Mouse (Mus musculus): ENCODE results near the gene Chid1.

The Chid1 gene

DNA sequence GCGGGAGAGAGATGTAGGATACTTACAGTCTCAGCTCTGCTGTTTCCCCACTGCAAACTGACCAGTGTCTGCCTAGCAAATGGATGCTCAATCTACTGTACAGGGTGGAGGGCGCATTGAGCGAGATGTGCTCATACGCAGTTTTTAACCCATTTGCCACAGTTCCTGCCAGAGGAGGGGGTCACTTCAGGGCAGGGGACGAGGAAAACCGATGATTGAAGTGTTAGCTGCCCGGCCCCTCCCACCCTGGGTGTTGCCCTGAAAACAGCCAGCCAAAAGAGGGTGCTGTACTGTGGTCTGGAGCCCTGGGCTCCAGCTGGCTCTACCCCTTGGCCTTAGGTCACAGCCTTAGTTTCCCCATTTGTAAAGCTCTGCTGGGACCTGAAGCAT is 62.7 kb downstream of the Chid1 start:
- DNase-seq (ENCODE audit: low spot score in 2 of 2), result no peak

GRCm38 (mm10) chr7:141476226-141476980 is 63.3 kb downstream of the Chid1 start:
- DNase-seq (ENCODE audit: low spot score in 2 of 2), result peak; percentile 59

DNA sequence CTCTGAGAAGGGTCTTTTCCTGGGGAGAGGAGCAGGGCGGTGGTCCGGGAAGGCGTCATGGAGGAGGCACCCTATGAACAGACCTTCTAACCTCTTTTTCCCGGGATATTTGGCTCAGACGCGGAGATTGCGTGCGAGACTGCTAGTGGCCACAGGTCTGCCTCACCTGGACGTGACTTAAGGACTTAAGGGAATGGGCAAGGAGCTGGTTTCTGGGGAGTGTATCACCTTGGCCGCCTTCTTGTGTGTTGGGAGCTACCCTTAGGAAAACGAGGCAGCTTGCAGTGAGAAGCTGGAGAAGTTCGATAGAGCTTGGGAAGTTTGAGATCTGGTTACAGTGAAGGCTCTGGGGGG is 63.9 kb downstream of the Chid1 start:
- DNase-seq (ENCODE audit: low spot score in 2 of 2), result no peak

DNA sequence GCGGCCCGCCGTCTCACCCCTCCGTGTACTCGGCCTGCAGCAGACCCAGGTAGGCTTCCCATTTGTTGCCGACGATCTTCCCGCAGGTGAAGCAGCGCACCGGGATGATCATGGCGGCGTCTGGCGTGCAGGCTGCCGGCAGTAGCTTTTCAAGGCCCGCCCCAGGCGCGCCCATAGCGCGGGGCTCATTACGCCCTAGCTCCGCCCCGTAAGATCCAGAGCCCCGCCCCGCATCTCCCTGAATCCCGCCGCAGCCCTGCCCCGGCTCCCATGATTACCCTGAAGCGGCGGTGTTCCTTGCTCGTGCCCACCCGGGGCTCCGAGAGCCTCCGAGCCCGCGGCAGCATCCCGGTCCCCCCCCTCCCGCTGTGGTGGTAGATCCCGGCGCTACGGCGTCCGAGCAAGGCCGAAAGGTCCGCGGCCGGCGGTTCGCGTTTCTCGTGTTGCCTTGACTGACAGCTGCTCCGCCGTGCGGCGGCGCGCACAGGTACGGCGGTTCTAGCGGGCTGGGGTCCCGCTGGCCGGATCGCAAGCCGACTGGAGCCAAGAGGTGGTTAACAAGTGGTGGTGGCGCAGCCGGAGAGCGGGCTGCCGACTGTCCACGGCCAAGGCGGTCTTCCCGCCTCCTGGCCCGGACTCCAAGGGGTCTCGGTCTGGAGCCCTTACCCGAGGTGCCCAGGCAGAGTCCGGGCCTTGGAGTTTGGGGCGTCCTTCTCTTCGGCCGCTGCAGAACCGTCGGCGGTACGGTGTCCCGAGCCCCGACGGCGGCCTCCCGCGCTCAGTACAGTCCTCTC is 64.4 kb downstream of the Chid1 start, which contains the start of the genes Polr2l and Tspan4:
Gene Polr2l, minus strand, starts transcription at position 122 of the 794 bp plus-strand sequence.
Gene Tspan4, plus strand, starts transcription at position 230 of the 794 bp plus-strand sequence.
- DNase-seq (ENCODE audit: low spot score in 2 of 2), result peak; percentile 76 to 79

- DNase-seq (ENCODE audit: low spot score in 2 of 2), result no peak
Measured at GRCm38 (mm10) chr7:141474160-141474559, 65.5 kb downstream of the Chid1 start.

DNA sequence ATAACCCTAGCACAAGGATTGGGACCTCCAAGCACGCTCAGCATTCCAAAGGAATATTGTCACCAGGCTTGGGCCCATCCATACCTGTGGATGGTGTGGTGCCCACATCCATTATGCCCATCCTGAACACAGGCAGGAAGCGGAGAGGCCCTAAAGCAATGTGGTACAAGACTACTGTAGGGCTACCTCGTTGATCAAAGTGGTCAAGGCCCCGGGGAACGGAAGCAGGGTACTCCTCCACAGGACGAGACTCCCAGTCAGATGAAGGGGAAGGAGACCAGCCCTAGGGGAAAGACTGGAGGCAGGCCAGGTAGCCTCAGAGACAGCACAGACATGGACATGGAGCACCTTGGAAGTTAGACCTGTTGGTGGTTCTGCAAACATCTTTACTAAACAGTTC is 66.9 kb downstream of the Chid1 start:
- no peak for DNase-seq (ENCODE audit: low spot score in 2 of 2)

DNA sequence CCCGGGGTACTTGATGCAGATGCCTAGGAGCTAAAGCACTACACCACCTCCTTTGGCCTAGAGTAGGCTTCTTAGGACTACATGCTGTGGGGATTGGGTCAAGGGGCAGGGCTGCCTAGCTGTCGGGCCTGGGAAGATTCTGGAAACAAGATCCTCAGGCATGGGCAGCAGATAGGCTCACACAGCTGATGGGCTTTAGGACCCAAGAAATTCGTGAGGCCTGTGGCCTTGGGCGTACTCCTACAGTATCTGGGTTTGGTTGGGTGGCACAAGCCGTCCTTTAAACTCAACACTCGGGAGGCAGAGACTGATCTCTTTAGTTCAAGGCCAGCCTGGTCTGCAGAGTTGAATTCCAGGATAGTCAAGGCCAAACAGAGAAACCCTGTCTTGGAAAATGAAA is 67.4 kb downstream of the Chid1 start:
- no peak for DNase-seq (ENCODE audit: low spot score in 2 of 2)

DNA sequence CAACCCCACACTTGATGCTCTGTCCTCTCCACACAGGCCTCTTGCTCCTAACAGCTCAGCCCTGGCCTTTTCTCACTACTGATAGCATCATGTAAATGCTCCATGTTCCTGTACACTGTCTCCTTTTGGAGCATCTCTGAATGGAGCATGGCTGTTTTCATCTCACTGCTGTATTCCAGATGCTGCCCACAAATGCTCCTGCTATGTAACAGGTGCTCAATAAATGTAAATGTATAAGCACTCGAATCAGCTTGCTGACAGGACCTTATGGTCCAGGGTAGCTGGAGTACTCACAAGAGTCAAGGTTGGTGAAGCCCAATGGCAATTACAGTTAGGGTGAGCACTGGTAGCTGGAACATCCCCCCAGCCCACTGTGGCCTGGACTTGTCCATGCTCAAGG is 68.4 kb downstream of the Chid1 start:
- no peak for DNase-seq (ENCODE audit: low spot score in 2 of 2)

DNA sequence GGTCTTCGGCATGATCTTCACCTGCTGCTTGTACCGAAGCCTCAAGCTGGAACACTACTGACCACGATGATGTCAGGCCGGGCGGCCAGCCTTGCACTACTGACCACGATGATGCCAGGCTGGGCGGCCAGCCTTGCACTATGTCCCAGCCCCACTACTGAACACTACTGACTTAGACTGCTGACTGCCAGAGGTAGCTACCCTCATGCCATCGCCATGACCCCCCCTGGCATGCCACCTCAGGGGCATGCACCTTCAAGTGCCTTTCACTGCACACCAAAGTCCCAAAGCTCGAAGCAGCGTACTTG is 69.1 kb downstream of the Chid1 start:
- no peak for DNase-seq (ENCODE audit: low spot score in 2 of 2)

DNA sequence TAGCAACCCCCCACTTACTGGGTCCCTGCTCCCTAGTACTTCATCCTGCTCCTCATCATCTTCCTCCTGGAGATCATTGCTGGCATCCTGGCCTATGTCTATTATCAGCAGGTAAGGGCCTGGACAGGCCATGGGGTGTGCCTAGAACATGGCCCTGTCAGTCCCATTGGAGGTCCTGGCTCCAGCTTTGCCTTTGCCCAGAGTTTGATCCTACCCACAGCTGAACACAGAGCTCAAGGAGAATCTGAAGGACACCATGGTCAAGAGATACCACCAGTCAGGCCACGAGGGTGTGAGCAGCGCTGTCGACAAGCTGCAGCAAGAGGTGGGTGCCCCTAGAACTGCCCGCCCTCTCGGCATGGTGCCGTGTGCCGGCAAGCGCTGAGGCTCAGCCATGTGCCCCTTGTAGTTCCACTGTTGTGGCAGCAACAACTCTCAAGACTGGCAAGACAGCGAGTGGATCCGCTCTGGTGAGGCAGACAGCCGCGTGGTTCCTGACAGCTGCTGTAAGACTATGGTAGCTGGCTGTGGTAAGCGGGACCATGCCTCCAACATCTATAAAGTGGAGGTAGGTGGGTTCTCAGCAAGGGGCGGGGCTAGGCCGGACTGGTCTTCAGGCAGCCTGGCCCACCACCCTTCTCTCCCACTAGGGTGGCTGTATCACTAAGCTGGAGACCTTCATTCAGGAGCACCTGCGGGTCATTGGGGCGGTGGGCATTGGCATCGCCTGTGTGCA is 69.6 kb downstream of the Chid1 start:
- no peak for DNase-seq (ENCODE audit: low spot score in 2 of 2)

- DNase-seq (ENCODE audit: low spot score in 2 of 2), result no peak
Measured at GRCm38 (mm10) chr7:141469352-141469751, 70.3 kb downstream of the Chid1 start.

DNA sequence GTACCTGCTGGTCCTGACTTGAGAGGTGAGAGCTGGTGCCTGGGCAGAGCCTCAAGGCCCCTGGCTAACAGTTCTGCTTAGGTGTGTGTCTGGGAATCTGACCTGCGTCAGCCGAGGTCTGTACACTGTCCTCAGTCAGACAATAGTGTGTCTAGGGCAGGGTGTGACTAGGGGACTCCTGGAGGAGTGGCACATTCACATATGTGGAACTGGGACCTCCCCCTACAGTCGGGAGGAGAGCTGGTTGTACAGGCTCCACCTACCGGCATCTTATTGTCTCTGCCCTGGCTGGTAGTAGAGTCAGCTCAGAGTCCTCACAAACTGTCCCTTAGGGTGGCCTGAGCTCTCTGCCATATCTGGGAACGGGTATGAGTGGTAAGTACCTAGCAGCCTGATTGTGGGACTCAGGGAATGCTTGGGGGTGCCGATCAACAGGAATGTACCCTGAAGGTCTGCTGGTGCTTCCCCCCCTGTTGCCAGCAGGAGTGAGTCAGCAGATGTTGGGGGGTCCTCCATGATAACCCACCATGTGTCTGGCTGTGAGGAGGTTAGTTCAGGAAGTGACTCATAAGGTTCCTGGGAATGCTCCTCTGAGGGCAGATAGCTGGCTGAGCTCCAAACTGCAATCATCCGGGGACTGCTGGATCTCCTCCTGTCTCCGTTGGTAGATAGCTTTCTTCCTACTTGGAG is 71.0 kb downstream of the Chid1 start:
- DNase-seq (ENCODE audit: low spot score in 2 of 2), result peak; percentile 78 to 79

DNA sequence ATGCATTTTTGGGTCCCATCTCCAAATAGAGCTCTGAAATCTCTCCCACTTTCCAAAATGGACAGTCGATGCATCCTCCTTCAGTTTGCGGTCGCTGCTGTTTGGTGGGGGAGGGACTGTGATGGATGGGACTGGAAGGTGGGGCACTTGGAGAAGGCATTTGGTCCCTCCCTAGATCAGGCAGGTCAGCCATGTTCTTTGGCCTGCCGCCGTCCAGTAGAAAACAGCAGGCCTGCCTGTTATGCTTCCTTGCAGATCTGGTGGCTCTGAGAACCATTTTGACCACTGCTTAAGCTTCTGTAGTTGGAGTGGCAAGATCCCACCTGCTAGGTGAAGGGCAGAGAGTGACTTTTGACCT is 71.5 kb downstream of the Chid1 start:
- no peak for DNase-seq (ENCODE audit: low spot score in 2 of 2)

DNA sequence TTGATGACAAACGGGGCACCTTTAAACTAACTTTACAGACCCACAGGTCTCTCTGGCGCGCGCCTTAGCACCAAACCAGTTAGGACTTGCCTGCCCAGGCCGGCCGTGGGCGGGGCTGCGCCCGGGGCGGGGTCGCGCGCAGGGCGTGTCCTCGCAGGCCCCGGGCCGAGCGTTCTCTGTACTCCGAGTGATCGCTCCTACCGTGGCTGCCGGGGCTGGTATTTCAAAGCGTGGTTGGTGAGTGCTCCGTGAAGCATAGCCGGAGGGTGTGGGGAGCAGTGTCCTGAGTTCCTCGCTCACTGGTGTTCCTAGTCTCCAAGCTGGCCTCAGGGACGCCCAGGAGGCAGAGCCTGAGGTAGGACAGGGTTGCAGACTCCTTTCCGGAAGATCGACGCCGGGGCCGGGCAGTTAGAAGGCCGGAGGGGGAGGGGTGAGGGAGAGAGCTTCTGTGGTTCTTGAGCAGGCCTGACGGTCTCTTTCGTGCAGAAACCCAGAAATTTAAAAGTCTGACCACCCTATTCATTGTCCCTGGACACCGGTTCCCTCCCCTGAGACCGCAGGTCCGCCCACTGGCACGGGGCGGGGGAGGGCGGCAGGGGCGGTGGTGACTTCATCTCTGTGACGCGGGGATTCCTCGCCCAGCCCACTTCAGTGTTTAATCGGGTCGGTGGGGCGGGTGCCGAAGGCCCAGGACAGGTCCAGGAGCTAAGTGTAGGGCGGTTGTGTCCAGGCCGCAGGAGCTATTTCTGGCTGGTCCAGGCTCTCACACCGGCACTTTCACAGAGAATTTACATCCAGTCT is 72.2 kb downstream of the Chid1 start, which contains the start of gene Cd151:
Gene Cd151, plus strand, starts transcription at position 163 of the 801 bp plus-strand sequence.
- peak; percentile 87 to 90 for DNase-seq (ENCODE audit: low spot score in 2 of 2)

DNA sequence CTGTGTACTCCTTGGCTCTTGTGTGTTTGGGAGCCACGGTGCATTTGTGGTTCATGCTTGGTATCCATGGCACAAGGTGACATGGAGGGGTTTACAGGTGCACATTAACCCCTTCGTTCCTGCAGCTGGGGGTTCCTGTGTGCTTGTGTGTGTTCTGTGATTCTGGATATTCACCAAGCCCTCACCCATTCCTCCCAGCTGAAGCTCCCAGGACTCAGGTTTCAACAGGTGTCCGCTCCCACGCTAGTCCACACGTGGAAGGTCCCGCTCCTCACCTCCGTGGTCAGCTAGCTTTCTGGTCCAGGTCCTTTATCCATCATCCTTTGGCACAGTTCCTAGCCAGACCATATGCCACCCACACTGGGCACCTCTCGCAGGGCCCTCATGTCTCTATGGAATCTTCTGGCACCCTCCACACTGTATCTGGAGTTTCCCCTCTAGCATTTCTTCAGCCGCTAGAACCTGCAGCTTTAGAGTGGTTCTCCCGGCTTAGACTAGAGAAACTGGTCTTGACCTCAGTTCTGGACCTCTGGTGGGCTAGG is 73.0 kb downstream of the Chid1 start:
- DNase-seq (ENCODE audit: low spot score in 2 of 2), result no peak

DNA sequence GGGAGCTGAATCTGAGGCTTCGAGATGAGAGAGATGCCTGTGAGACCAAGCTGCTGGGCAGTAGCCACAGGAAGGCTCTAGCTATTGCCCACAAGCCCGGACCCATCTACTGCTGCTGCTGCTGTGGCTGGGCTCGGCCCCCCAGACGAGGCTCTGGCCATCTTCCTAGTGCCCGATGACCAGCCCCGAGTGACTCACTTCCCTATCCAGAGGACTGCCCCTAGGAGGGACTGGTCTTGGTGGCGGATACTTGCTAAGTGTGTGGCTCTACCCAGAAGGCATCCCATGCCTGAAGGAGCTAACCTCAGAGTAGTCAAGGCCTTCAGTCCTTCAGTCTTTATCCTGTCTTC is 73.6 kb downstream of the Chid1 start:
- no peak for DNase-seq (ENCODE audit: low spot score in 2 of 2)

- no peak for DNase-seq (ENCODE audit: low spot score in 2 of 2)
Measured at GRCm38 (mm10) chr7:141465388-141466044, 74.1 kb downstream of the Chid1 start.

GRCm38 (mm10) chr7:141464603-141465201 is 75.0 kb downstream of the Chid1 start:
- DNase-seq (ENCODE audit: low spot score in 2 of 2), result no peak

DNA sequence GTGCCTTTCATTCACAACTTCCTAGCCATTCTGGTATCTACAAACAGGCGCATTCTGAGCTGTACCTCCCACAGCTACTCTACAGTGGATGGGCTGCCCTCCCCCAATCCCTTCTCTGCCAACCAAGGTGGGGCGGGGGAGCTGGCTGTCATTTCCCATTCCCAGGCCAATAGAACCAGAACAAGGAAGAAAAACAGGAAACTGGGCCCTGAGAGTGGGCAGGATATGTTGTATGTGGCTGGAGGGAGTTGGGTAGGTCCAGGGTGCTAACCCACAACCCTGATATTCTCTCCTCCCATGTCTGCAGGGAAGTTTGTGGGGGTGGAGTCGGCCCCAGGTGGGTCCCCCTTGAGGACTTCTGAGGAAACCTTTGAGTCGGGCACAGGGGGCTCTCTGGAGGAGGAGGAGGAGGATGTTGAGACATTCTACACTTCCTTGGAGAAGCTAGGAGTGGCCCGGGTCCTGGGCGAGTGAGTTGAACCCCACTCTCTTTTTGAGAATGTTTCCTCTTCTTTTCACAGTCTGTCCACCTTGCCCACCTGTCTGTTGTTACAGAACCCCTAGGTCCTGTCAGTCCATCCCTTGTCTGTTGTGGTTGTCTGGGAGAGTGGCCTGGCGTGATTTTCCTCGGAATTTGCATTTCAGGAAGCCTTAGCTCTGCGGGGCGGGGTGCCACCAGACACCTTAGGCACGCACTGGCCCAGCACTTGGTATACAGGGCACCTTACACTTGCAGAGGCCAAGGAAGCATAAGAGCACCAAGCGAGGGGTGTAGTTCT is 75.6 kb downstream of the Chid1 start:
- no peak for DNase-seq (ENCODE audit: low spot score in 2 of 2)
